ENCODE assay signal across 7 mouse cellular contexts in genomic region chr1:92378741-92379509, GRCm38 (mm10).
DNase-seq lines count a peak whose midpoint lies in the region; ATAC-seq and TF ChIP-seq lines count a peak whose summit lies in the region.

No protein-coding gene starts in this region.

- no peaks in the 10 kb centered on the region for H3K36me3 ChIP-seq in heart, postnatal 0 days (replicated peaks; ENCODE audit: control insufficient read depth, insufficient read depth, low read length)
- no peaks in the 10 kb centered on the region for H3K36me3 ChIP-seq in limb, embryonic 14.5 days (ENCODE audit: control insufficient read depth, insufficient read depth, low read length)

- ATAC-seq in heart, postnatal 0 days (ENCODE audit: insufficient read depth, low read depth): peak; percentile 77
- peak; percentile 96 for ATAC-seq in limb, embryonic 14.5 days (ENCODE audit: low FRiP score, low read depth)

- TF ChIP-seq POLR2A in limb, embryonic 14.5 days (IDR thresholded peaks at IDR 0.05; ENCODE audit: borderline replicate concordance, extremely low read depth, insufficient read depth, insufficient read length): no peak

- no peak for TF ChIP-seq CTCF in heart, postnatal 0 days (IDR thresholded peaks at IDR 0.05; ENCODE audit: low read depth)

- H3K9ac ChIP-seq in heart, postnatal 0 days (replicated peaks; ENCODE audit: low read depth, low read length): no peak overlapping the region
- no peak overlapping the region for H3K9ac ChIP-seq in limb, embryonic 14.5 days (ENCODE audit: low read depth, low read length, severe bottlenecking)

- H3K27me3 ChIP-seq in heart, postnatal 0 days (ENCODE audit: control insufficient read depth, insufficient read depth, low read length): no peaks in the 10 kb centered on the region
- H3K27me3 ChIP-seq in limb, embryonic 14.5 days (ENCODE audit: control insufficient read depth, insufficient read depth, low read length): no peaks in the 10 kb centered on the region

- H3K9me3 ChIP-seq in heart, postnatal 0 days (replicated peaks; ENCODE audit: control insufficient read depth, low read length): no peaks in the 10 kb centered on the region; the same call in 1 of the 2 replicates
- H3K9me3 ChIP-seq in limb, embryonic 14.5 days (ENCODE audit: control insufficient read depth, low read length): peaks cover 3% of the 10 kb centered on the region; the same call in 1 of the 2 replicates

- TF ChIP-seq EP300 in heart, postnatal 0 days (IDR thresholded peaks at IDR 0.05; ENCODE audit: low read depth): no peak

- no peaks in the 10 kb centered on the region for H3K4me1 ChIP-seq in brown adipose tissue, adult 24 weeks (ENCODE audit: control insufficient read depth, insufficient read depth, insufficient read length, low read length)
- H3K4me1 ChIP-seq in heart, postnatal 0 days (ENCODE audit: control insufficient read depth, insufficient read depth): peaks cover 48% of the 10 kb centered on the region
- H3K4me1 ChIP-seq in limb, embryonic 14.5 days (ENCODE audit: control insufficient read depth, insufficient read depth, low read length): peaks cover 25% of the 10 kb centered on the region

- H3K4me2 ChIP-seq in heart, postnatal 0 days (ENCODE audit: low read depth, low read length): peak overlapping the region; percentile 28
- no peak overlapping the region for H3K4me2 ChIP-seq in limb, embryonic 14.5 days (replicated peaks; ENCODE audit: low read depth, low read length, severe bottlenecking)

- 60% methylated on average over 8 of the region's 8 CpGs for WGBS in heart, postnatal 0 days
- WGBS in limb, embryonic 14.5 days: 34% methylated on average over 8 of the region's 8 CpGs

- peak; percentile 91 for DNase-seq in NIH3T3 (ENCODE audit: low read depth)
- peak; percentile 73 for DNase-seq in heart, postnatal 0 days (ENCODE audit: low spot score)
- peak; percentile 79 for DNase-seq in limb, embryonic 14.5 days (ENCODE audit: low spot score)
- DNase-seq in yolk sac, embryonic 10.5 days (ENCODE audit: low spot score): peak; percentile 60
- DNase-seq in retina, embryonic 14.5 days (ENCODE audit: low spot score): no peak
- DNase-seq in ovary, postnatal 14 days (ENCODE audit: low spot score): no peak

- 0 out of 2 replicates have a peak overlapping the region, but pooled peaks have one; percentile 25 for H3K27ac ChIP-seq in brown adipose tissue, adult 24 weeks (replicated peaks; ENCODE audit: low read depth, low read length)
- H3K27ac ChIP-seq in heart, postnatal 0 days (ENCODE audit: low read depth): peak overlapping the region; percentile 80
- peak overlapping the region; percentile 74 for H3K27ac ChIP-seq in limb, embryonic 14.5 days (replicated peaks; ENCODE audit: low read depth, low read length)

- H3K4me3 ChIP-seq in brown adipose tissue, adult 24 weeks (ENCODE audit: insufficient read depth, low read depth, low read length): no peak overlapping the region
- H3K4me3 ChIP-seq in heart, postnatal 0 days (ENCODE audit: low read depth, low read length): no peak overlapping the region
- no peak overlapping the region for H3K4me3 ChIP-seq in limb, embryonic 14.5 days (replicated peaks; ENCODE audit: low read length)

Comparison
In these comparisons a context has a peak if more than half of its experiments do, and no peak if none do; other contexts are left out.
1. DNase-seq: peak in NIH3T3 (single experiment), heart, postnatal 0 days (single experiment), limb, embryonic 14.5 days (single experiment) and yolk sac, embryonic 10.5 days (single experiment); none in retina, embryonic 14.5 days (single experiment) and ovary, postnatal 14 days (single experiment).
2. H3K27ac ChIP-seq: peak in every context shown above with its lines; median percentile 80 in heart, postnatal 0 days; 74 in limb, embryonic 14.5 days; 25 in brown adipose tissue, adult 24 weeks.